Mouse (Mus musculus): Measurements from ENCODE around the gene Hist2h2bb. TPM values are rescaled to one million over a fixed set of nuclear protein-coding genes. Genes with fewer than 3 reads are reported as not detected.

Gene Hist2h2bb
- total RNA-seq, 2 experiments from 2014 or later = 52.7 to 54.1 TPM

DNA sequence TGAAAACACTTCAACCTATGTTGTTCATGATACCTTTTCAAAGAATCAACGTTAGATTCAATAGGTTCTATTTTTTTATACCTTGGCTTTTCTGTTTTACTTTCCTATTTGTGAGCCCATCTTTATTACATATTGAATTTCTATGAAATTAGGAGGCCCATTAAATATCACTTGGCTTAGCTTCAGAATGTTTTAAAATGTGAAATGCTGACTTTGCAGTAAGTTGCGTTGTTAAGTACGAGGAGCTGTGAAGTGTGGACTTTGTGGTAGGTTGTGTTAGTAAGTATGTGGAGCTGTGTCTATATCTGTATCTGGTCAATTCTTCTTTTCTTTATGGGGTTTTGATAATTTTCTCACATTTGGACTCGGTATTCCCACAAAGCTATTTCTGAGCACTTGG lies 28.8 kb downstream of the Hist2h2bb start:
- DNase-seq (ENCODE audit: low spot score in 2 of 2) = no peak

DNA sequence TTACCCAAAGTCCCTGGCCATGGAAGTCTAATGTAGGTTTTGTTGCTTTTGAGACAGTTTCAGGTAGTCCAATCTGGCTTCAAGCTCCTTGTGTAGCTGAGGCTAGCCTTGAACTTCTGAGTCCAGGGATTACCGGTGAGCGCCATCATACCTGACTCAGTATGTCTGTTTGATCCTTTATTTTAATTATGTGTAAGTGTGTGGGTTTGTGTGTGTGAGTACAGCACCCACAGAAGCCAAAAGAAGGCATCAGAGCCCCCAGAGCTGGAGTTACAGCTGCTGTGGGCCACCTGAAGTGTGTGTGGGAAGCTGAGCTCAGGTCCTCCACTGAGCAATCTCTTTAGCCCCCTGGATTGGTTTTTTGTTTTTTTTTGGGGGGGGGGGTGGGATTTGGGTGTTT lies 30.0 kb downstream of the Hist2h2bb start:
- no peak for DNase-seq (ENCODE audit: low spot score in 2 of 2)

DNA sequence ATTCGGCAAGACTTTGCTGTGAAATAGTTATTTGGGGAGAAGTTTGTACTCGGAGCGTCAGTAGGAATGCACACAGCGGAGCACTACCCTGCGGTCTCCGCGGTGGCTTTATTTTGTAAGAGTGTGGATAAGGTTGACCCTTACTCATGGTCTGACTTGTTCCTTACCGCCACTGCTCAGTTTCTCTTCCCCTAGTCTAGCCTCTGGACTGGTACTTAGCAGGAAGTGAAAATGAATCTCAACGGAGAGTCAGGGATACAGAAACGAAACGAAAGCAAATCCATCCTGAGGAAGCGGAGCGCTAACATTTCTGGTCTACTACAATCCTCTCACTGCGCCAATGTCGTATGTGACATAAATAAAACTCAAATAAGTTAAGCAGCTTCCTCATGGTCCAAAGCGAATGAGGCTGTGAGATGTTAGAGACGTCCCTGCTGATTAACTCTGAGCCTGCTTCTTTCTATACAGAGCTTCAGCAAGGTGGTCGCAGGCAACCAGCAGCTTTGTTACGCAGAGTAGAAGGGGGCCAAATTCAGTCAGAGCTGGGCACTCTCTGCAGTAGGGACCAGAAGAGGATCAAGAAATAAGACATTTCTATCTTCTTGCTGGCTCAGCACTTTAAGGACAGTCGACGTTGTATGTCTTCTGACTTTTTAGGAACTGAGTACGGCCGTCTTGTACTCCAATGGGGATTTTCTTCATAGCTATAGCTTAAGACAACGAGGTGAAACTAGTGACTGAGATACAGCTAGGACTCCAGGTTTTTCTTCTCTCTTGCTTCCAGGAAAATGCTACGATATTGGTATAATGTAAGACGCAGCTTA lies 31.4 kb downstream of the Hist2h2bb start:
- DNase-seq (ENCODE audit: low spot score in 2 of 2) = no peak

DNA sequence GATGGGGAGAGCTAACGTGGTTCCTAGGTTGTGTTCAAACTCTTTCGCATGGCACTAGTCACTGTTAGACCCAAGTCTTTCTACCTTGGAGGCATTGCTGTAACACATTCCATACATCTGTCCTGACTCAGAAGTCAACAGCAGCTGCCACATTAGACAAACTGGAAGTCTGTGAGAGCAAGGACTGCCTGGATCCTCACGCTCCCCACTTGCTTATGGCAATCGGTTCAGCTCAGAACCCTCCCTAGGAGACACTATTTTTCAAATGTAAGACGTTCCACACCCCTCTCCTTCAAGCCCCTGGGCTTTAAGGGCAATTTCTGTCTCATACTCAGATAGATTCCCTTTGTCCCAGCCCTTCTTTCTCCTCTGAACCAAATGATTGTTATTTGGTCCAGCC lies 32.5 kb downstream of the Hist2h2bb start:
- DNase-seq (ENCODE audit: low spot score in 2 of 2) = no peak

DNA sequence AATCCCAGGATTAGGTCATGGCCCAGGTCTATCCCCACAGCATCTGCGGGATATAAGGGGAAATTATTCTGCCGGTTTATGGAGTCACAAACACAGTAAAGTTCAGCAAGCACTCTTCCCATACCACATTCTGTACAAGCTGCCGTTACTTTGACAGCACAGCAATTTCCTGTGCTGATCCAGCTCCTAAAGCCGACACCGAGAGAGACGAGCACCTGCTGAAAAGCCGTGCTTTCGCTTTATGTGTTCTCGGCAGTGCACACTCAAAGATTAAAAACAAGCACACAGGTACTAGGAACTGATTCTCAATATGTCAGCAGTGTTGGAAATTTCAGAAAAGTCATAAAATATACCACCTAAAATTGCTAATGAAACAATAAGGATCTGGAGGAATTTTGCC lies 37.0 kb downstream of the Hist2h2bb start:
- no peak for DNase-seq (ENCODE audit: low spot score in 2 of 2)

DNA sequence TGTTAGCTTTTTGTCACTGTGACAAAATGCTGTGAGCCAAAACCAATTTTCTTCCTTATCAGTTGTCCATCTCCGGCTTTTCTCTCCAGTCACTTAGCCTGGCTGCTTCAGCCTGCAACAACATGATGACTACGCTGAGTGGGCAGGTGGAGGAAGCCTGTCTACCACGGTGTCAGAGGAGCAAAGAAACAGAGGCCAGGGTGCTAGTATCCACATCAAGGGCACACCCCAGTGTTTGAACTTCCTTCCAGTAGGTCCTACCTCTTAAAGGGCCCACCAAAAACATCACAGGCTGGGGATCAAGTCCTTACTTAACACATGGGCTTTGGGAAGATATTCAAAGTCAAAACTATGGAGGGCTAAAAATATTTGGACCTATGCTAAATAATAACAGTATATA lies 39.9 kb downstream of the Hist2h2bb start:
- no peak for DNase-seq (ENCODE audit: low spot score in 2 of 2)

DNA sequence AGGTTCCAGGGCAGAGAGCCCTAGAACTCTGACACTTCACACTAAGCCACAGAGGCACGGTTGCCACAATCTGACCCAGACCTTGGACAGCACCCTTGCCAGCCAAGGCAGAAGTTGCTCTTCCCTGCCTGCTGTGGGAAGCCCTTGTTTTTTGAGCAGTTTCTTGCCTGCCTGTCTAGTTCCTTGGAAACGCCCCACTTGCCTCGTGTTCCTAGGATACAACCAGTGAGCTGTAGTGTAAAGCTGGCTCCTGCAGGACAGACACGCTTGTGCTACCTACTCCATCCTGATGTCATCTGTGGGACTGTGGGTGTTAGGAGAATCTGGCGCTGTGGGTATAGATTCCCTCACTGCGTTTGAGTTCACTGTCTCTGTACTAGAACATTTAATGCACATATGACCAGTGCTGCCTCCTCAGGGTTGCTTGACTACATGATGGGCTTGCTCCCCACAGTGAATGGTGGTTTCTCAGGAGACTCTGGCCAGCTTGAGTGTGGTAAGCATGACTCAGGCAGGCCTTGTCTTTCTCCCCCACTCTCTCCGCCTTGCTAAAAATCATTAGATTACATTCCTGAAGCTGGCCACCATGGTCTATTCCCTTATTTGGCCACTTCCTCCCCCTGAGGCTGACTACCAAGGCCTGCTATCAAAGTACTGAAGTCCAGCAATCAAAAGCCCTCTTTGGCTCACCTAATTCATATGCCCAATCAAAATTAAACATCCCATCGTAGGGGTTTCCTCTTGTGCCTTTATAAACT lies 43.0 kb downstream of the Hist2h2bb start:
- no peak for DNase-seq (ENCODE audit: low spot score in 2 of 2)

Small RNAs within 50 kb of the gene (microRNA-seq; reads per million reads assigned to microRNA genes)
- gene Gm44492 (ENCODE audit: borderline number of aligned reads in 2 of 2) (0 reads per million in 2 experiments), gene Gm47311 (ENCODE audit: borderline number of aligned reads in 2 of 2) (0 reads per million in 2 experiments), gene Gm47313 (ENCODE audit: borderline number of aligned reads in 2 of 2) (0 reads per million in 2 experiments)

Other genes with a start within 250 kb of the Hist2h2bb start
- gene Vps45, start 211.3 kb upstream of the Hist2h2bb start, total RNA-seq (2021) = 10 to 100 TPM; 26.4 to 31.4 TPM
- gene Otud7b, start 165.2 kb upstream of the Hist2h2bb start, total RNA-seq (2021) = 10 to 100 TPM; 32.1 to 35.0 TPM
- 10 to 100 TPM; 19.4 to 28.7 TPM for gene Mtmr11, start 107.7 kb upstream of the Hist2h2bb start, total RNA-seq (2021)
- 10 to 100 TPM; 56.6 to 57.0 TPM for gene Sf3b4, start 97.4 kb upstream of the Hist2h2bb start, total RNA-seq (2021)
- gene Sv2a, start 88.6 kb upstream of the Hist2h2bb start, total RNA-seq (2021) = 1 to 10 TPM; 9.3 to 9.4 TPM
- gene Bola1, start 50.0 kb upstream of the Hist2h2bb start, total RNA-seq (2021) = 10 to 100 TPM; 30.3 to 35.8 TPM
- 1 to 10 TPM; 4.9 to 5.1 TPM for gene Hist2h2ab, start 49.9 kb upstream of the Hist2h2bb start, total RNA-seq (2021)
- 10 to 100 TPM; 37.8 to 39.8 TPM for gene Hist2h2ac, start 48.9 kb upstream of the Hist2h2bb start, total RNA-seq (2021)
- gene Hist2h2be, start 48.6 kb upstream of the Hist2h2bb start, total RNA-seq (2021) = 10 to 100 TPM; 17.3 to 19.9 TPM
- gene Hist2h3c2, start 30.6 kb upstream of the Hist2h2bb start, total RNA-seq (2021) = 10 to 100 TPM; 17.4 to 18.8 TPM
- 100 to 1,000 TPM; 358 to 442 TPM for gene Hist2h2aa2, start 29.5 kb upstream of the Hist2h2bb start, total RNA-seq (2021)
- gene Hist2h2aa1, start 24.3 kb upstream of the Hist2h2bb start, total RNA-seq (2021) = 1 to 10 TPM; 7.7 to 9.6 TPM
- gene Hist2h3c1, start 23.1 kb upstream of the Hist2h2bb start, total RNA-seq (2021) = not detected
- 10 to 100 TPM; 21.2 to 22.1 TPM for gene Hist2h4, start 6.4 kb upstream of the Hist2h2bb start, total RNA-seq (2021)
- gene Hist2h3b, start 1.1 kb upstream of the Hist2h2bb start, total RNA-seq (2021) = 10 to 100 TPM; 37.9 to 43.2 TPM
- 1 to 10 TPM; 2.0 to 3.3 TPM for gene Fcgr1, start 24.2 kb downstream of the Hist2h2bb start, total RNA-seq (2021)
- gene BC107364, start 182.6 kb downstream of the Hist2h2bb start, total RNA-seq (2021) = not detected